Mouse (Mus musculus) forebrain, postnatal 0 days (tissue): ENCODE data around the gene Spata2l. TPM values are rescaled to one million over a fixed set of nuclear protein-coding genes. Genes with fewer than 3 reads are reported as not detected.
A peak's percentile ranks its signal among the peaks of the same experiment; 100 is the strongest.
"Not testable (repeated sequence)": the region's sequence is repeated elsewhere in the genome, so short reads cannot be mapped to it uniquely, and the experiment has no call there.

Experiments used
- ATAC-seq: fragments of 200-750 bp; cut with Nextera tagmentation; 2 replicates; pipeline ENCODE4 v1.8.0; 2017; ENCODE audit warnings: mild to moderate bottlenecking, moderate library complexity
- DNase-seq: peaks from one replicate; pipeline ENCODE4 v3.0.0-alpha.2; 2015
- H3K27ac ChIP-seq: fragments of 300-500 bp; sonication (generic); 2 replicates; pipeline ENCODE4 v1.5.1; 2014; ENCODE audit warnings: low read depth, mild to moderate bottlenecking, antibody characterized with exemption, low read length, moderate library complexity, mixed read lengths
- H3K27me3 ChIP-seq: fragments of 300-500 bp; sonication (generic); 2 replicates; pipeline ENCODE4 v1.6.1; 2014; ENCODE audit warnings: mild to moderate bottlenecking, low read length, mixed read lengths; ENCODE audit not compliant: insufficient read depth
- H3K36me3 ChIP-seq: fragments of 300-500 bp; sonication (generic); 2 replicates; pipeline ENCODE4 v1.6.1; 2014; ENCODE audit warnings: mild to moderate bottlenecking, moderate library complexity; ENCODE audit not compliant: insufficient read depth
- H3K4me1 ChIP-seq: fragments of 300-500 bp; sonication (generic); 2 replicates; pipeline ENCODE4 v1.6.1; 2014; ENCODE audit warnings: antibody characterized with exemption; ENCODE audit not compliant: insufficient read depth
- H3K4me2 ChIP-seq: fragments of 300-500 bp; sonication (generic); 2 replicates; pipeline ENCODE4 v1.6.1; 2014; ENCODE audit warnings: low read depth, mild to moderate bottlenecking, moderate library complexity
- H3K4me3 ChIP-seq: fragments of 300-500 bp; sonication (generic); 2 replicates; pipeline ENCODE4 v1.5.1; 2014; ENCODE audit warnings: low read depth, low read length, mixed read lengths
- H3K9ac ChIP-seq: fragments of 300-500 bp; sonication (generic); 2 replicates; pipeline ENCODE4 v1.6.1; 2014; ENCODE audit warnings: mild to moderate bottlenecking
- H3K9me3 ChIP-seq: fragments of 300-500 bp; sonication (generic); 2 replicates; pipeline ENCODE4 v1.6.1; 2016; ENCODE audit warnings: low read length
- CTCF ChIP-seq: sonication (generic); IDR thresholded peaks from 2 replicates; pipeline ENCODE4 v1.5.1; 2016; ENCODE audit warnings: antibody characterized with exemption, control low read depth, low read depth
- WGBS: fragments of 180-500 bp; shearing (Covaris S2); extraction: QIAGEN DNeasy Blood & Tissue Kit; methylation state at CpG from one replicate; pipeline ENCODE4 v1.1.7; 2014; 5-methylcytosine and 5-hydroxymethylcytosine counted together
- polyA plus RNA-seq: library from polyadenylated mRNA; unstranded; fragments of >200 nt; fragmentation: Nextera tagmentation; extraction: Ambion mirVana; gene quantifications from 2 replicates; pipeline ENCODE4 v1.2.1, GENCODE M21; 2015
- total RNA-seq: library from RNA; depleted of rRNA; stranded (reverse); fragments of >200 nt; gene quantifications from 2 replicates; pipeline ENCODE4 v1.2.3, GENCODE M21; 2014; rRNA removed

Gene Spata2l
- total RNA-seq: 10.2 and 12.2 TPM in 2 replicates
- polyA plus RNA-seq: 11.3 and 14.8 TPM in 2 replicates

DNA sequence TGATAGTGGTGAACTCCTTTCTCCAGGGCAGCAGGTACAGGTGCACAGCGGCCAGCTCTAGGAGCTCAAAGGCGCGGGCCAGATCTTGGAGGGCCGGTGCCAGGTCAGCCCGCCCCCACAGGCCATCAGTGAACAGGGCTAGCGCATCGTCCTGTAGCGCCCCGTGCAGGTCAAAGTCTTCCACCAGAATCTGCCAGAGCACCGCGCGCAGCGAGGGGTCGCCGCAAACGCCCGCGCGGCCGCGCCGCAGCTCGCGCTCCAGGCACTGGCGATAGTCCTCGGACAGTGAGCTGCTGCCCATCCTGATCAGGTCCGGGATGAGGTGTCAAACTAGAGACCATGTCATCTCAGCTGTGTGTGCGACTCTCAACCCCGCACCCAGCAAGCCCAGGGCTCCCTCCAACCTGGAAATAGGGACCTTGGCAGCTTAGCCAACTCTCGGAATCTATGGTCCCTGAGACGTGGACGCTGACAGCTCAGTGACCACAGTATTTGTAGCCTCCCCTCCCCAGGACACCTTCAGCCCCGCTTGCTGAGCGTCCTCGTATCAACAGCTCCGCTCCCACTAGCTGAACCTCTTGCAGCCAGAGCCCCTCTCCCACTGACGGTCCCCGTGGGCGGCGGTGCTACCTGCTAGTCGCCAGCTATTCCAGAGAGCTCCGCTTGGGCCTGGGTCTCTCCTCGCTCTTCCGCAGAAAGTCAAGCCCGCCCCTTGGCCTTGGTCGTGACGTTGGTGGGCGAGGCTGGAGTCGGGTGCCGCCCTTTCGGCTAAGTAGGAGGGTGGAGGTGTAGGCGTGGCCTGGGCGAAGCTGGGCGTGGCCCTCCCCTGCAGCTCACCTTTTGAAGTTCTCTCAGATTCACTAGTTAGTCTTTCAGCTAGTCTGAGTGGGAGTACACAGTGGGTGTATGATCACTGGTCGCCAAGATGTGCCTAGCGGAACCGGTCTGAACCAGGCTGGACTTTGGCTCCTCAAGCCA, at the start of gene Spata2l:
TSS of gene Spata2l (minus strand) at position 714 of the 978 bp plus-strand sequence.
- Histone ChIP-seq H3K36me3 (no peaks in the 10 kb centered on the region), H3K9ac (peak within 1 kb of the TSS; percentile 64), H3K27me3 (peaks cover 7% of the 10 kb centered on the region; the same call in 1 of the 2 replicates), H3K9me3 (no peaks in the 10 kb centered on the region), H3K4me2 (peak within 1 kb of the TSS; percentile 84), H3K4me3 (peak within 1 kb of the TSS; percentile 54), H3K27ac (0 out of 2 replicates have a peak within 1 kb of the TSS, but pooled peaks have one; percentile 15), H3K4me1 (peaks cover 15% of the 10 kb centered on the region)
- peak; percentile 75 for DNase-seq
- ATAC-seq: peak; percentile 84
- TF ChIP-seq CTCF: peak; percentile 49
- 2% methylated on average over 57 of the region's 57 CpGs for WGBS

- no peak overlapping the region for H3K9ac ChIP-seq
- ATAC-seq (no peak), DNase-seq (no peak)
- 94% methylated on average over 5 of the region's 5 CpGs for WGBS
- H3K9me3 ChIP-seq: no peaks in the 10 kb centered on the region
- H3K27ac ChIP-seq: no peak overlapping the region
- H3K4me2 ChIP-seq: no peak overlapping the region
- TF ChIP-seq CTCF: no peak
- H3K4me1 ChIP-seq: no peaks in the 10 kb centered on the region
- H3K4me3 ChIP-seq: no peak overlapping the region
- H3K36me3 ChIP-seq: no peaks in the 10 kb centered on the region
- H3K27me3 ChIP-seq: no peaks in the 10 kb centered on the region
Observed at GRCm38 (mm10) chr8:123284493-123284892, 48.5 kb upstream of the Spata2l start.

GRCm38 (mm10) chr8:123283991-123284390, 48.0 kb upstream of the Spata2l start:
- no peak overlapping the region for H3K9ac ChIP-seq
- DNase-seq (no peak), ATAC-seq (no peak)
- no peaks in the 10 kb centered on the region for H3K4me1 ChIP-seq
- no peaks in the 10 kb centered on the region for H3K9me3 ChIP-seq
- 89% methylated on average over 7 of the region's 7 CpGs for WGBS
- H3K36me3 ChIP-seq: no peaks in the 10 kb centered on the region
- H3K27me3 ChIP-seq: no peaks in the 10 kb centered on the region
- TF ChIP-seq CTCF: no peak
- no peak overlapping the region for H3K4me3 ChIP-seq
- H3K27ac ChIP-seq: no peak overlapping the region
- H3K4me2 ChIP-seq: no peak overlapping the region

- H3K4me2 ChIP-seq, H3K4me1 ChIP-seq, H3K9me3 ChIP-seq, H3K4me3 ChIP-seq, H3K27ac ChIP-seq, H3K9ac ChIP-seq, ATAC-seq, H3K27me3 ChIP-seq, H3K36me3 ChIP-seq, DNase-seq: not testable (repeated sequence)
- WGBS: 92% methylated on average over 5 of the region's 6 CpGs
Observed at GRCm38 (mm10) chr8:123282994-123283393, 47.0 kb upstream of the Spata2l start.

DNA sequence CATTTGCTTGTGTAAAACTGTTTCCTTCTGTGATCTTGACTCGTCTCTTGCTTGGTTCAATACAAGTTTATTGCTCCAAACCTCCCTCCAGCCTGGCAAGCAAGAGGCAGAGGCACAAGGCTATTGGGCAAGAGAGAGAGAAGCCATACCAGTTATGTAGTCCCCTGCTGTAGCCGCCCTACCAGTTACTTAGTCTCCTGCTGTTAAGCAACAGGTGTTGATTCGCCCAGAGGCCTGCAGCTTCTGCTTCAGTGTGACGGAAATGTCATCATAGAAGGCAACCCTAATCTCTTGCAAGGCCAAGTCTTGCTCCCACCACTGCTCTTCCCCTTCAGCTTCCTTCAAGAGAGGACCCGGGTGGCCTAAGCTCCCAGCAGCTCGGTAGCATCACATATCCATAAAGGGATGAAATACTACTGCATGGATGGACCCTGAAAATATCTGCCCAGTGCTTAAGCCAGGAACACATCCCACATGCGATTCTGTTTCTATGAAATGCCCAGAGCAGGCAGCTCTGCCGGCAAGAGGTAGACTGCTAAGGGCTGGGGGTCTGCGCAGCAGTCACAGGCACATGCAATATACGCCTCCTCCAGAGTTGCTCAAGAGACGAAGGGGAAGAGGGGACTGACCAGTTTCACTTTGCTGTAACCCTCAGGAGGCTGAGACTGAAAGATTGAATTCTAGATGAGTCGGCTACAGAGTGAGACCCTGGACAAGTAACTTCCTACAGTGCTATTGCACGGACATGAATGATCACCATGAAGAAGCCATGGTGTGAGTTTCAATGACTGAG, 44.5 kb upstream of the Spata2l start:
- no peaks in the 10 kb centered on the region for H3K27me3 ChIP-seq
- H3K9ac ChIP-seq: no peak overlapping the region
- DNase-seq: no peak
- H3K9me3 ChIP-seq: no peaks in the 10 kb centered on the region
- 91% methylated on average over 13 of the region's 13 CpGs for WGBS
- no peak for ATAC-seq
- H3K4me1 ChIP-seq: no peaks in the 10 kb centered on the region
- no peak overlapping the region for H3K27ac ChIP-seq
- H3K4me3 ChIP-seq: no peak overlapping the region
- H3K4me2 ChIP-seq: no peak overlapping the region
- no peak for TF ChIP-seq CTCF
- no peaks in the 10 kb centered on the region for H3K36me3 ChIP-seq

DNA sequence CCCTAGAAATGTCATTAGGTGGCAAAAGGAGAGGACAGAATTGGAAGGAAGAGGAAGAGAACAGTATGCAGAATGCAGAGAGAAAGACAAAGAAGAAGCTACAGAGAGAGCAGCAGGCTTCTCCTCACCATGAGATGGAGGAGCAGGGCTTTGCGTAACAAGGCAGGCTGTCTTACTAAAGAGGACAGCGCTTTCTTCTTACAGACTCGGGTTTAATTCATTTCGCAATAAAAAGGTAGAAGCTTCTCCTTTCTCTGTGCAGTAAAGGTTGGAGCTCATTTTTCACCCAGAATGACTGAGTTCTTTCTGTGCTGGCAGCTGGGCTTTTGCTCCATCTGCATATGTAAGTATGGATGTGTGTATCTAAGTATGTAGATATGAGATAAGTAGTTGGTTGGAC, 43.8 kb upstream of the Spata2l start:
- no peak for ATAC-seq
- Histone ChIP-seq H3K27ac (no peak overlapping the region), H3K4me2 (no peak overlapping the region), H3K4me3 (no peak overlapping the region), H3K9me3 (no peaks in the 10 kb centered on the region), H3K36me3 (no peaks in the 10 kb centered on the region), H3K4me1 (no peaks in the 10 kb centered on the region), H3K27me3 (no peaks in the 10 kb centered on the region), H3K9ac (no peak overlapping the region)
- TF ChIP-seq CTCF: no peak
- no peak for DNase-seq
- 97% methylated on average over 4 of the region's 4 CpGs for WGBS
